Mouse (Mus musculus): ENCODE measurements around the gene Apbb2. TPM values are rescaled to one million over a fixed set of nuclear protein-coding genes. Genes with fewer than 3 reads are reported as not detected.

Gene Apbb2
- polyA plus RNA-seq, 1 experiment: 22.6 TPM

DNA sequence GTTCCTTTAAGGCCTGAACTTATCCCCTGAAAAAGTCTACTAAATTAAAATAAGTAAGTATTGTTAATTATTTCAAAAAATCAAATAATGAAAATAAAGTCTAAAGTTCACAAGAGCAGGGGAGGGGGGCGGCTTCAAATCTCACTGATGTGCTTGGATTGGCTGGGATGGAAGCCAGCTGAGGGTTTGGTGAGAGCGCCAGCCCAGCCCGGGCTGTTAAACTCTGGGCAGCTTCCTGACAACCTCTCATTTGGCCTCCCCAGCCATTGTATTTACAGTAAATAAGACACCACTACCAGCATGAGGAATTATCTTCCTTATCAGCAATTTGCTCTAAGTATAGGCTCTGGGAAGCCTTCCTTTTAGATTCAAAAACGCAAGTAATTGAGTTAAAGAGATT, 77.2 kb downstream of the Apbb2 start:
- H3K4me3 ChIP-seq (ENCODE audit: insufficient read depth, poor library complexity, severe bottlenecking): no peak overlapping the region
- no peak overlapping the region for H3ac ChIP-seq (ENCODE audit: control insufficient read depth, insufficient read length, low read depth)
- H3K36me3 ChIP-seq (ENCODE audit: control insufficient read depth, insufficient read depth): peaks cover 26% of the 10 kb centered on the region
- no peak for TF ChIP-seq CEBPB (IDR thresholded peaks at IDR 0.05; ENCODE audit: low read depth)
- H3K79me2 ChIP-seq (ENCODE audit: control insufficient read depth, insufficient read depth): peaks cover 98% of the 10 kb centered on the region
- peaks cover 67% of the 10 kb centered on the region for H3K79me3 ChIP-seq (ENCODE audit: low read depth)
- no peaks in the 10 kb centered on the region for H3K27me3 ChIP-seq (ENCODE audit: control insufficient read depth, insufficient read depth, insufficient read length)

DNA sequence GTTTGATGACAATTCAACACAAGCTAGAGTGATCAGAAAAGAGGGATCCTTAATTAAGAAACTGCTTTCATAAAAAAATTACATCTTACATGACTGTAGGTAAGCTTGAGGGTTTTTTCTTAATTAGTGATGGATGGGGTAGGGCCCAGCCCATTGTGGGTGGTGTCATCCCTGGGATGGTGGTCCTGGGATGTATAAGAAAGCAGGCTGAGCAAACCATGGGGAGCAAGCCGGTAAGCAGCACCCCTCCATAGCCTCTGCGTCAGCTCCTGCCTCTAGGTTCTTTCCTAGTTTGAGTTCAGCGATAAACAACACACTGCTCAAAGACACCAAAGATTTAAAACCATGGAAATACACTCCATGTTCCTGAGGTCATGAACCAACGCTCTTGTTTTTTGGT, 78.3 kb downstream of the Apbb2 start:
- Histone ChIP-seq H3K79me3 (ENCODE audit: low read depth) (peaks cover 75% of the 10 kb centered on the region), H3K27me3 (ENCODE audit: control insufficient read depth, insufficient read depth, insufficient read length) (no peaks in the 10 kb centered on the region), H3K4me3 (ENCODE audit: insufficient read depth, poor library complexity, severe bottlenecking) (no peak overlapping the region), H3K79me2 (ENCODE audit: control insufficient read depth, insufficient read depth) (peaks cover 98% of the 10 kb centered on the region), H3K36me3 (ENCODE audit: control insufficient read depth, insufficient read depth) (peaks cover 32% of the 10 kb centered on the region), H3ac (ENCODE audit: control insufficient read depth, insufficient read length, low read depth) (no peak overlapping the region)
- TF ChIP-seq USF1 (IDR thresholded peaks at IDR 0.05; ENCODE audit: low read depth) (no peak), FOSL1 (IDR thresholded peaks at IDR 0.05; ENCODE audit: insufficient read depth, low read length, poor library complexity, severe bottlenecking) (no peak), MAX (IDR thresholded peaks at IDR 0.05) (no peak), MYOD1 (IDR thresholded peaks at IDR 0.05; ENCODE audit: control insufficient read depth, insufficient read length, low read depth) (no peak), MYOG (IDR thresholded peaks at IDR 0.05; ENCODE audit: control insufficient read depth, extremely low read depth, insufficient read length) (no peak), CTCF (IDR thresholded peaks at IDR 0.05; ENCODE audit: control insufficient read depth, insufficient read depth, insufficient read length) (no peak), CEBPB (IDR thresholded peaks at IDR 0.05; ENCODE audit: low read depth) (no peak)

DNA sequence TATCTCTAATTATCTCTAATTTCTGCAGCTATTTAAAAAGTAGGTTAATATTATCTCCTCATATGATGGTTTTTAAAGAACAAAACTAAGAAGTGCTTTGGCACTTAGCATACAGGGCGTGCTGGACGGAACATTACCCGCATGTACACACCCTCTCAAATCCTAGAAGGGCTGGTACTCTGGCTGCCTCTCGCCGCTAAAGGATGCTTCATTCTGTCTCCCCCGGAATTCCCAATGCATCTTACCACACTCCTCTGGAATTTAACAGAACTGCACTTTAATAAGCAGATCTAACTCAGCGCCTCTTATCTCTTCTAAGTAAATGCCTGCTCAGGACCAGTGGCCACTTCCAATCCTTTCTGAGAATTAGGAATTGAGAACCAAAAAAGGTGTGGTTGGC, 80.8 kb downstream of the Apbb2 start:
- TF ChIP-seq MAX (IDR thresholded peaks at IDR 0.05): no peak
- no peak for TF ChIP-seq USF1 (IDR thresholded peaks at IDR 0.05; ENCODE audit: low read depth)
- TF ChIP-seq MYOD1 (IDR thresholded peaks at IDR 0.05; ENCODE audit: control insufficient read depth, insufficient read length, low read depth): no peak
- no peak for TF ChIP-seq MYOG (IDR thresholded peaks at IDR 0.05; ENCODE audit: control insufficient read depth, extremely low read depth, insufficient read length)
- TF ChIP-seq FOSL1 (IDR thresholded peaks at IDR 0.05; ENCODE audit: insufficient read depth, low read length, poor library complexity, severe bottlenecking): no peak
- no peak for TF ChIP-seq CTCF (IDR thresholded peaks at IDR 0.05; ENCODE audit: control insufficient read depth, insufficient read depth, insufficient read length)
- TF ChIP-seq CEBPB (IDR thresholded peaks at IDR 0.05; ENCODE audit: low read depth): no peak
- Histone ChIP-seq H3K36me3 (ENCODE audit: control insufficient read depth, insufficient read depth) (peaks cover 32% of the 10 kb centered on the region), H3K27me3 (ENCODE audit: control insufficient read depth, insufficient read depth, insufficient read length) (no peaks in the 10 kb centered on the region), H3K79me3 (ENCODE audit: low read depth) (peaks cover 76% of the 10 kb centered on the region), H3K4me3 (ENCODE audit: insufficient read depth, poor library complexity, severe bottlenecking) (no peak overlapping the region), H3K79me2 (ENCODE audit: control insufficient read depth, insufficient read depth) (peaks cover 98% of the 10 kb centered on the region), H3ac (ENCODE audit: control insufficient read depth, insufficient read length, low read depth) (no peak overlapping the region)

DNA sequence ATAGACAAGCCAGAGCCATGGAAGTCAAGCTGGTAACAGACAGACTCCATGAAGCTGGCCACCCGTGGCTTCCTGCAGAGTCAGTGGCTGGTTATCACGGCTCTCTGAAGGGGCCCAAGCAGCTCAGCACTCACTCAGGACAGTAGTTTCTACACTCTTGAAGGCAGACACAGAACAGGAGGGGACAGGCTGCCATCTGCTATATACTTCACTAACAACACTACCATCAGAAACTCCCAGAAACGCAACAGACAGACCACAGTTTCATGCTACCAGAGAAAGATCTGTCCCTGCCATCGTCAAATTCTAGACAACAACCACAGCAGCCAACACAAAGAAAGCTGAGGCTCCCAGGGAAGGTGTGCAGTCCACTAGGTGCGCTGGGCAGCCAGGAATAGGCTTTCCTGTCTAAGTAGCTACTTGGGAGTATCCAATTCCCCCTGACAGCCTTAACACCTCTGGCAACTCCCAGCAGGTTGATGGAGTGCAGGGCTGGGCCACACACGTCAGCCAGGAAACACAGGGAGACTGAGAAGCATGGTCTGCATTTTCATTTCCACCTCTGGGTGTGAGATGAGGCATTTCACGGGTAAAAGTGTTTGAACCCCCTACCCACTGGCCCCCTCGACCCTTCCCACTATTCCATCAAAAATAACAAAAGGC, 81.8 kb downstream of the Apbb2 start:
- H3K27me3 ChIP-seq (ENCODE audit: control insufficient read depth, insufficient read depth, insufficient read length): no peaks in the 10 kb centered on the region
- no peak overlapping the region for H3K4me3 ChIP-seq (ENCODE audit: insufficient read depth, poor library complexity, severe bottlenecking)
- H3K36me3 ChIP-seq (ENCODE audit: control insufficient read depth, insufficient read depth): peaks cover 30% of the 10 kb centered on the region
- peaks cover 100% of the 10 kb centered on the region for H3K79me2 ChIP-seq (ENCODE audit: control insufficient read depth, insufficient read depth)
- TF ChIP-seq CTCF (IDR thresholded peaks at IDR 0.05; ENCODE audit: control insufficient read depth, insufficient read depth, insufficient read length): no peak
- TF ChIP-seq USF1 (IDR thresholded peaks at IDR 0.05; ENCODE audit: low read depth): no peak
- TF ChIP-seq MYOG (IDR thresholded peaks at IDR 0.05; ENCODE audit: control insufficient read depth, extremely low read depth, insufficient read length): no peak
- no peak for TF ChIP-seq MAX (IDR thresholded peaks at IDR 0.05)
- no peak for TF ChIP-seq CEBPB (IDR thresholded peaks at IDR 0.05; ENCODE audit: low read depth)
- no peak for TF ChIP-seq FOSL1 (IDR thresholded peaks at IDR 0.05; ENCODE audit: insufficient read depth, low read length, poor library complexity, severe bottlenecking)
- no peak for TF ChIP-seq MYOD1 (IDR thresholded peaks at IDR 0.05; ENCODE audit: control insufficient read depth, insufficient read length, low read depth)
- H3ac ChIP-seq (ENCODE audit: control insufficient read depth, insufficient read length, low read depth): no peak overlapping the region
- H3K79me3 ChIP-seq (ENCODE audit: low read depth): peaks cover 85% of the 10 kb centered on the region

DNA sequence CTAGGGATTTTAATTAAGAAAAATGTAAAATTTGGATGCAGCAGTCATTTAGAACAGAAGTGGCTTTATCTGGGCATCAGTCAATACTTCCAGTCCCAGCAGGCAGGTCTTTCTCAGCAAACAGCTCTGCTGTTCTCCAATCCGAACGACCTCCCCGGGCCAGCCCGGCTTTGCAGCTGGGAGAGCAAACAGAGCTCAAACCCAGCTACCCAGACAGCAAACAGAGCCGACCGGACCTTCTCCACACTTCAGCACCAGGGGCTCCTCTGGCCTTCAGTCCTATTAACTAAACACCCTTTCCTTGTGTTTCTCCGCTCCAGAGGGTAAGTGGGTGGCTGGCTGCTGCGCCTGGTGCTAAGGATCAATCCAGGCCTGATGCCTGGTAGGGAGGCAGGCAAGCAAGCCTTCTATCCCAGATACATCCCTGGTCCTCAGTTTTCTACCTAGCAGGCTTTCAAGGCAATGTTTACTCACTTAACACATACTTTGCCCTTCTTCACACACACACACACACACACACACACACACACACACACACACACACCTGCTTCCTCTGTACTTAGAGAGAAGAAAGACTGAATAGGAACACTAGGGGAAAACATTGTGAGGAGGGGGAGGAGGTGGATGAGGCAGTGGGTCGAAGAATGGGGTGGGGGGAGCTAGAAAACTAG, 82.9 kb downstream of the Apbb2 start:
- H3ac ChIP-seq (ENCODE audit: control insufficient read depth, insufficient read length, low read depth): no peak overlapping the region
- peaks cover 24% of the 10 kb centered on the region for H3K36me3 ChIP-seq (ENCODE audit: control insufficient read depth, insufficient read depth)
- peaks cover 82% of the 10 kb centered on the region for H3K79me3 ChIP-seq (ENCODE audit: low read depth)
- H3K27me3 ChIP-seq (ENCODE audit: control insufficient read depth, insufficient read depth, insufficient read length): no peaks in the 10 kb centered on the region
- no peak for TF ChIP-seq USF1 (IDR thresholded peaks at IDR 0.05; ENCODE audit: low read depth)
- TF ChIP-seq CTCF (IDR thresholded peaks at IDR 0.05; ENCODE audit: control insufficient read depth, insufficient read depth, insufficient read length): no peak
- H3K79me2 ChIP-seq (ENCODE audit: control insufficient read depth, insufficient read depth): peaks cover 100% of the 10 kb centered on the region
- H3K4me3 ChIP-seq (ENCODE audit: insufficient read depth, poor library complexity, severe bottlenecking): no peak overlapping the region
